Mouse (Mus musculus): ENCODE results near the gene Pnpla5. TPM values are rescaled to one million over a fixed set of nuclear protein-coding genes. Genes with fewer than 3 reads are reported as not detected.
"Not testable (repeated sequence)": the region's sequence is repeated elsewhere in the genome, so short reads cannot be mapped to it uniquely, and the experiment has no call there.

Pnpla5 gene
- polyA plus RNA-seq, 1 experiment from 2014 or later, result 0.05 TPM

GRCm38 (mm10) chr15:84108899-84109298 lies 14.1 kb downstream of the Pnpla5 start:
- H3K36me3 ChIP-seq (replicated peaks; ENCODE audit: insufficient read depth, low read length), result no peaks in the 10 kb centered on the region
- TF ChIP-seq CTCF (IDR thresholded peaks at IDR 0.05; ENCODE audit: low read depth), result no peak
- TF ChIP-seq EP300 (IDR thresholded peaks at IDR 0.05; ENCODE audit: low read depth), result no peak
- no peaks in the 10 kb centered on the region for H3K9me3 ChIP-seq (ENCODE audit: low read length)
- peaks cover 26% of the 10 kb centered on the region for H3K27me3 ChIP-seq (ENCODE audit: insufficient read depth, low read length)
- no peak overlapping the region for H3K27ac ChIP-seq (ENCODE audit: low read depth)
- ATAC-seq, result no peak
- H3K4me1 ChIP-seq (ENCODE audit: insufficient read depth), result peaks cover 7% of the 10 kb centered on the region; the same call in 1 of the 2 replicates
- H3K4me2 ChIP-seq (ENCODE audit: low read depth, low read length), result no peak overlapping the region
- peak; percentile 44 for DNase-seq
- no peak overlapping the region for H3K4me3 ChIP-seq (ENCODE audit: low read depth, low read length)
- no peak overlapping the region for H3K9ac ChIP-seq (replicated peaks)
- WGBS (ENCODE audit: insufficient replicate concordance), result 7% methylated on average over 13 of the region's 13 CpGs

- WGBS (ENCODE audit: insufficient replicate concordance), result 11% methylated on average over 12 of the region's 12 CpGs
- no peak overlapping the region for H3K9ac ChIP-seq (replicated peaks)
- no peaks in the 10 kb centered on the region for H3K36me3 ChIP-seq (replicated peaks; ENCODE audit: insufficient read depth, low read length)
- H3K4me2 ChIP-seq (ENCODE audit: low read depth, low read length), result peak overlapping the region; percentile 62
- no peaks in the 10 kb centered on the region for H3K9me3 ChIP-seq (ENCODE audit: low read length)
- peaks cover 26% of the 10 kb centered on the region for H3K27me3 ChIP-seq (ENCODE audit: insufficient read depth, low read length)
- DNase-seq (no peak), ATAC-seq (no peak)
- no peak overlapping the region for H3K27ac ChIP-seq (ENCODE audit: low read depth)
- H3K4me3 ChIP-seq (ENCODE audit: low read depth, low read length), result no peak overlapping the region
- TF ChIP-seq EP300 (IDR thresholded peaks at IDR 0.05; ENCODE audit: low read depth), result no peak
- TF ChIP-seq CTCF (IDR thresholded peaks at IDR 0.05; ENCODE audit: low read depth), result no peak
- H3K4me1 ChIP-seq (ENCODE audit: insufficient read depth), result peaks cover 7% of the 10 kb centered on the region; the same call in 1 of the 2 replicates
Measured at GRCm38 (mm10) chr15:84105924-84106500, 17.0 kb downstream of the Pnpla5 start.

- no peaks in the 10 kb centered on the region for H3K36me3 ChIP-seq (replicated peaks; ENCODE audit: insufficient read depth, low read length)
- no peak for TF ChIP-seq EP300 (IDR thresholded peaks at IDR 0.05; ENCODE audit: low read depth)
- no peak for TF ChIP-seq CTCF (IDR thresholded peaks at IDR 0.05; ENCODE audit: low read depth)
- DNase-seq (no peak), ATAC-seq (no peak)
- peak within 1 kb of the TSS; percentile 36 for H3K4me3 ChIP-seq (ENCODE audit: low read depth, low read length)
- H3K27me3 ChIP-seq (ENCODE audit: insufficient read depth, low read length), result peaks cover 26% of the 10 kb centered on the region
- no peak within 1 kb of the TSS for H3K9ac ChIP-seq (replicated peaks)
- 2% methylated on average over 72 of the region's 77 CpGs for WGBS (ENCODE audit: insufficient replicate concordance)
- no peak within 1 kb of the TSS for H3K27ac ChIP-seq (ENCODE audit: low read depth)
- H3K9me3 ChIP-seq (ENCODE audit: low read length), result no peaks in the 10 kb centered on the region
- peaks cover 7% of the 10 kb centered on the region; the same call in 1 of the 2 replicates for H3K4me1 ChIP-seq (ENCODE audit: insufficient read depth)
- H3K4me2 ChIP-seq (ENCODE audit: low read depth, low read length), result peak within 1 kb of the TSS; percentile 62
Measured at GRCm38 (mm10) chr15:84105105-84105923, 17.7 kb downstream of the Pnpla5 start, which contains the start of gene Sult4a1. Sult4a1 (minus strand) TSS chr15:84105754.

GRCm38 (mm10) chr15:84104626-84105025 lies 18.3 kb downstream of the Pnpla5 start:
- no peak for ATAC-seq
- Histone ChIP-seq H3K4me1 (ENCODE audit: insufficient read depth) (peaks cover 7% of the 10 kb centered on the region; the same call in 1 of the 2 replicates), H3K27ac (ENCODE audit: low read depth) (no peak overlapping the region), H3K9ac (replicated peaks) (no peak overlapping the region), H3K36me3 (replicated peaks; ENCODE audit: insufficient read depth, low read length) (no peaks in the 10 kb centered on the region), H3K27me3 (ENCODE audit: insufficient read depth, low read length) (peaks cover 26% of the 10 kb centered on the region), H3K4me3 (ENCODE audit: low read depth, low read length) (no peak overlapping the region), H3K9me3 (ENCODE audit: low read length) (no peaks in the 10 kb centered on the region), H3K4me2 (ENCODE audit: low read depth, low read length) (no peak overlapping the region)
- WGBS (ENCODE audit: insufficient replicate concordance), result 73% methylated on average over 7 of the region's 7 CpGs
- DNase-seq, result no peak
- no peak for TF ChIP-seq EP300 (IDR thresholded peaks at IDR 0.05; ENCODE audit: low read depth)
- no peak for TF ChIP-seq CTCF (IDR thresholded peaks at IDR 0.05; ENCODE audit: low read depth)

- H3K36me3 ChIP-seq (replicated peaks; ENCODE audit: insufficient read depth, low read length); H3K4me3 ChIP-seq (ENCODE audit: low read depth, low read length); DNase-seq; H3K4me2 ChIP-seq (ENCODE audit: low read depth, low read length); H3K9ac ChIP-seq (replicated peaks); H3K4me1 ChIP-seq (ENCODE audit: insufficient read depth); H3K9me3 ChIP-seq (ENCODE audit: low read length); H3K27me3 ChIP-seq (ENCODE audit: insufficient read depth, low read length); ATAC-seq; H3K27ac ChIP-seq (ENCODE audit: low read depth): not testable (repeated sequence)
- 73% methylated on average over 15 of the region's 15 CpGs for WGBS (ENCODE audit: insufficient replicate concordance)
Measured at GRCm38 (mm10) chr15:84097536-84097935, 25.4 kb downstream of the Pnpla5 start.

- H3K27me3 ChIP-seq (ENCODE audit: insufficient read depth, low read length), result no peaks in the 10 kb centered on the region
- 76% methylated on average over 8 of the region's 8 CpGs for WGBS (ENCODE audit: insufficient replicate concordance)
- H3K27ac ChIP-seq (ENCODE audit: low read depth), result no peak overlapping the region
- no peaks in the 10 kb centered on the region for H3K4me1 ChIP-seq (ENCODE audit: insufficient read depth)
- H3K9me3 ChIP-seq (ENCODE audit: low read length), result no peaks in the 10 kb centered on the region
- no peak overlapping the region for H3K4me2 ChIP-seq (ENCODE audit: low read depth, low read length)
- no peak overlapping the region for H3K4me3 ChIP-seq (ENCODE audit: low read depth, low read length)
- DNase-seq (no peak), ATAC-seq (no peak)
- no peak for TF ChIP-seq CTCF (IDR thresholded peaks at IDR 0.05; ENCODE audit: low read depth)
- no peaks in the 10 kb centered on the region for H3K36me3 ChIP-seq (replicated peaks; ENCODE audit: insufficient read depth, low read length)
- no peak overlapping the region for H3K9ac ChIP-seq (replicated peaks)
Measured at GRCm38 (mm10) chr15:84096051-84096450, 26.9 kb downstream of the Pnpla5 start.

Measured in liver, postnatal 0 days (tissue).